Mouse (Mus musculus): ENCODE data around the gene Lnp1. TPM values are rescaled to one million over a fixed set of nuclear protein-coding genes. Genes with fewer than 3 reads are reported as not detected.

The Lnp1 gene
- not detected for total RNA-seq (2023)

GRCm38 (mm10) chr16:56928023-56928422 is at the start of gene Lnp1:
Gene Lnp1 (minus strand): TSS chr16:56928061.

GRCm38 (mm10) chr16:56885824-56886615 is 41.8 kb downstream of the Lnp1 start, which contains the start of gene Tmem45a:
Gene Tmem45a (minus strand): TSS chr16:56886166.

Other genes with a start within 250 kb of the Lnp1 start
- 10 to 100 TPM; 29.4 to 34.3 TPM for gene Tfg, start 210.6 kb downstream of the Lnp1 start, total RNA-seq (2023)
- 1 to 10 TPM in 1 of 2 experiments, under 1 TPM in 1; 0.77 to 3.0 TPM for gene Adgrg7, start 132.2 kb downstream of the Lnp1 start, total RNA-seq (2023)
- gene Tmem45a, start 41.9 kb downstream of the Lnp1 start, total RNA-seq (2023): not detected
- gene Tmem45a2, start 143.3 kb upstream of the Lnp1 start, total RNA-seq (2023): 1 to 10 TPM; 1.9 to 4.2 TPM
- gene Tomm70a, start 193.6 kb upstream of the Lnp1 start, total RNA-seq (2023): 10 to 100 TPM; 15.2 to 15.9 TPM
- 10 to 100 TPM in 1 of 2 experiments, 1 to 10 TPM in 1; 8.6 to 10.8 TPM for gene Nit2, start 239.3 kb upstream of the Lnp1 start, total RNA-seq (2023)

All from neutrophil, adult 59 days (primary cell).